Mouse (Mus musculus) embryonic facial prominence, embryonic 12.5 days (tissue): ENCODE measurements around the gene Phf23. TPM values are rescaled to one million over a fixed set of nuclear protein-coding genes. Genes with fewer than 3 reads are reported as not detected.

ENCODE experiments used
- ATAC-seq: fragments of 200-750 bp; cut with Nextera tagmentation; 2 replicates; pipeline ENCODE4 v1.8.0; 2017; ENCODE audit not compliant: insufficient number of reproducible peaks, insufficient read depth, low FRiP score, low TSS enrichment
- H3K27ac ChIP-seq: fragments of 300-500 bp; sonication (generic); 2 replicates; pipeline ENCODE4 v1.5.1; 2016; ENCODE audit warnings: mild to moderate bottlenecking
- H3K27me3 ChIP-seq: fragments of 300-500 bp; sonication (generic); 2 replicates; pipeline ENCODE4 v1.6.1; 2016; ENCODE audit warnings: mild to moderate bottlenecking, moderate library complexity
- H3K36me3 ChIP-seq: fragments of 300-500 bp; sonication (generic); 2 replicates; pipeline ENCODE4 v1.6.1; 2016; ENCODE audit warnings: mild to moderate bottlenecking
- H3K4me1 ChIP-seq: fragments of 300-500 bp; sonication (generic); 2 replicates; pipeline ENCODE4 v1.6.1; 2016
- H3K4me2 ChIP-seq: fragments of 300-500 bp; sonication (generic); replicated peaks from 2 replicates; pipeline ENCODE4 v1.6.1; 2016; ENCODE audit warnings: mild to moderate bottlenecking, moderate library complexity
- H3K4me3 ChIP-seq: fragments of 300-500 bp; sonication (generic); 2 replicates; pipeline ENCODE4 v1.5.1; 2016; ENCODE audit warnings: mild to moderate bottlenecking
- H3K9ac ChIP-seq: fragments of 300-500 bp; sonication (generic); 2 replicates; pipeline ENCODE4 v1.6.1; 2016; ENCODE audit warnings: mild to moderate bottlenecking, moderate library complexity
- H3K9me3 ChIP-seq: fragments of 300-500 bp; sonication (generic); 2 replicates; pipeline ENCODE4 v1.6.1; 2016; ENCODE audit warnings: mild to moderate bottlenecking, moderate library complexity
- WGBS: fragments of 180-500 bp; shearing (Covaris S2); methylation state at CpG from one replicate; pipeline ENCODE4 v1.1.7; 2016; 5-methylcytosine and 5-hydroxymethylcytosine counted together
- polyA plus RNA-seq: library from polyadenylated mRNA; unstranded; fragments of >200 nt; fragmentation: Nextera tagmentation; extraction: Ambion mirVana; gene quantifications from 2 replicates; pipeline ENCODE4 v1.2.1, GENCODE M21; 2016

Gene Phf23
- polyA plus RNA-seq, 1 experiment from 2014 or later: 95.1 TPM

DNA sequence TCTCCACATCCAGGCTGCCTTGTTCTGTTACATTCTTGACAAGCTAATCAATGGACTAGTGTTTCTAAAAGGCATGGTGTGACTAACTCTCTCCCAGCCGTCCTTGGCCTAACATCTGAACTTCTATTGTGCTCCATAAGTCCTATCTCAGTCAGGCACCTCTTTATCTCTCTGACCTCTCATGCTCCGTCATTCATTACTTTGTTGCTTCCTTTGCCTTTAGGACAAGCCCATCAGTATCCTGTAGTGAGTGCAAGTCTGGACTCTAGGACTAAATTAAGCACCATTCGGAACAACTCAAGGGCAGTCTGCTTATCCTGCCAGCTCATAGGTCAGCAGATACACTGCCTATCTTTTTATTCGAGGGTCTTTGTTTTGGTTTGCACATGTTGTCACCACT, 19.3 kb upstream of the Phf23 start:
- H3K27me3 ChIP-seq: no peaks in the 10 kb centered on the region
- no peak overlapping the region for H3K4me3 ChIP-seq
- 83% methylated on average over 4 of the region's 4 CpGs for WGBS
- no peaks in the 10 kb centered on the region for H3K9me3 ChIP-seq
- ATAC-seq: no peak
- H3K36me3 ChIP-seq: peaks cover 60% of the 10 kb centered on the region
- no peak overlapping the region for H3K9ac ChIP-seq
- peaks cover 5% of the 10 kb centered on the region; the same call in 1 of the 2 replicates for H3K4me1 ChIP-seq
- no peak overlapping the region for H3K4me2 ChIP-seq
- no peak overlapping the region for H3K27ac ChIP-seq

DNA sequence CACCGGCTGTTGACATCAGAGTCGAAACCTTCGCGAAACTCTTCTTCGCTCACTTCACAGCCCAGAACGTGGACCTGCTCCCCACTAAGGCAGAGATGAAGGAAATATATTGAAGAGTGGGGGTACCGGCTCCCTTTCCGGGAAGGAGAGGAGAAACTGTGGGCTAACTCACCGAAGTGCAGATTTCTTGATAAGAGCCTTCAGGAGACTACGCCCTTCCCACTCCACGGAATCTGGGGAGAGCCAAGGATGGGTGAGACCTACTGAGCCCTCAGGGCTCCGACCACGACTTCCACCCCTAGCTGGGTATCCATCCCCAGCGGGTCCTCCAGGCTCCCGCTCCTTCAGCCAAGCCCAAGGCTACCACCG, 15.8 kb upstream of the Phf23 start:
- no peaks in the 10 kb centered on the region for H3K9me3 ChIP-seq
- peak overlapping the region; percentile 99 for H3K27ac ChIP-seq
- peak overlapping the region; percentile 99 for H3K4me3 ChIP-seq
- H3K4me2 ChIP-seq: peak overlapping the region; percentile 78
- H3K9ac ChIP-seq: peak overlapping the region; percentile 99
- ATAC-seq: no peak; the same call in 1 of the 2 replicates
- no peaks in the 10 kb centered on the region for H3K27me3 ChIP-seq
- WGBS: 2% methylated on average over 16 of the region's 16 CpGs
- H3K4me1 ChIP-seq: peaks cover 20% of the 10 kb centered on the region
- H3K36me3 ChIP-seq: peaks cover 45% of the 10 kb centered on the region

DNA sequence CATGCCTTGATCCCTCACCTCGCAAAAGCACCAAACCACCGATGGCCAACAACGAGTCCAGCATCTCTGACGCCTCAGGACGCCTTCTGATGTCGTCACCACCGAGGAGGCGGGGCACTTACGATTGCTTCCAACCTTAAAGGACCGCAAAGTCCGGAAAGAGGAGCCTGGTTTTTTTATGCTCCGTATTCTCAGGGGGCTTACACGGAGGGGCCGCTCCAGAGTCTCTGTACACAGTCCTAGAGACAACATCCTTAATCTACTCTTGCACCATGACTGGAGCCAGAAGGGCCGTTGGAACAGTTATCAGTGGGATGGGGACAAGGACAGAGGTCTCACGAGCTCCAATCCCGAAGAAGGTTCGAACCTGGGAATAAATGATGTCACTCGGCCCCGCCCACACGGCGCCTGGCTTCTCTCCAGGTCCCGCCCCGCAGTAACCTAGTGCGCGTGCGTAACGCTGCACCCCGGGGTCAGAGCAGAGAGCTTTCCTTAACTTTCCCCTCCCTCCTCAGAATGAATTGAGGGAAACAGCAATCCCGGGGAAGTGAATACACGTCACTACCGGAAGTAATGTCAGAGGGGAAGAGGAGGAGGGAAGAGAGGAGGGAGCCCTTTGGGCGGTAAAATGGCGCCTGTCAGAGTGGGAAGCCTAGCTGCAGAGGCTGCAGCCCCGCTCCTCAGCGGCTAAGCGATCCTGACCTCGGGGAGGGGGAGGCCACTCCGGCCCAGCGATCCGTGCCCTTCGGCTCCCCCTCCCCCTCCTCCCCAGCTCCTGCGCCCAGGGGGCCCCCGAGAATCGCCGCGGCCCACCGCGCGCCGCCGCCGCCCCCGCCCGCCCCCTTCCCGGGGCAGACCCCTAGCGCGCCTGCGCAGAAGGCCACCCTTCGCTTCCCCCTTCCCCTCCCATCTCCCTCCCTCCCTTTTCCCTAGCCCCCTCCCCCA, 15.1 kb upstream of the Phf23 start:
- Histone ChIP-seq H3K27me3 (no peaks in the 10 kb centered on the region), H3K4me1 (peaks cover 20% of the 10 kb centered on the region), H3K9me3 (no peaks in the 10 kb centered on the region), H3K4me2 (peak overlapping the region; percentile 78), H3K27ac (peak overlapping the region; percentile 99), H3K9ac (peak overlapping the region; percentile 99), H3K4me3 (peak overlapping the region; percentile 99), H3K36me3 (peaks cover 45% of the 10 kb centered on the region)
- under 1% methylated on average over 48 of the region's 60 CpGs for WGBS
- ATAC-seq: peak; percentile 91

DNA sequence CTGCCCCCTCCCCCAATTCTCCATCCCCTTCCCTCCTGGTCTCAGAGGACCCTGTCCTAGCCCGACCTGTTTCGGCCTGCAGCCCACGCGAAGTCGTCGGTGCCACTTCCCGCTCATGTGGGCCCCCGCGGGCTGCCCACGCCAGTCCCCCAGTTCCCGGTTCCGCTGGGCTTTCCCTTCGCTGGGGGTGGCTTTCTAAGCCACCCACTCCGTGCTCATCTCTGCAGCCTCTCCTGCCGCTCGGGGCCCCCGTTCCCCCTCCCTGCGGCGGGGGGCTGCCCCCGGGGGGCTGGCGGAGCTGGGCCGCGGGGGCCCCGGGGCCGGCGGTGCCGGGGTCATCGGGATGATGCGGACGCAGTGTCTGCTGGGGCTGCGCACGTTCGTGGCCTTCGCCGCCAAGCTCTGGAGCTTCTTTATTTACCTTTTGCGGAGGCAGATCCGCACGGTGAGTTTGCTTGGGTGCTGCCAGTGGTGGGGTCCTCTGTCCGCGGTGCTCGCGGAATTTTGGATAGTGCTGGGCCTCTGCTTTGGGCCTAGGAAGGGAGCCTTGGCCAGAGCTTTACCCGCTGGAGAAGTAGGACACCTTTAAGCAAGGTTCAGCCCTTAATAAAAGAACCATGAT, 14.3 kb upstream of the Phf23 start, which contains the start of gene Ctdnep1:
Ctdnep1 (plus strand) TSS at position 16 of the 622 bp plus-strand sequence.
- peak within 1 kb of the TSS; percentile 99 for H3K9ac ChIP-seq
- peak within 1 kb of the TSS; percentile 99 for H3K27ac ChIP-seq
- peak within 1 kb of the TSS; percentile 78 for H3K4me2 ChIP-seq
- ATAC-seq: no peak; the same call in 1 of the 2 replicates
- no peaks in the 10 kb centered on the region for H3K9me3 ChIP-seq
- H3K27me3 ChIP-seq: no peaks in the 10 kb centered on the region
- H3K4me1 ChIP-seq: peaks cover 20% of the 10 kb centered on the region
- H3K4me3 ChIP-seq: peak within 1 kb of the TSS; percentile 99
- WGBS: under 1% methylated on average over 43 of the region's 43 CpGs
- H3K36me3 ChIP-seq: peaks cover 42% of the 10 kb centered on the region

DNA sequence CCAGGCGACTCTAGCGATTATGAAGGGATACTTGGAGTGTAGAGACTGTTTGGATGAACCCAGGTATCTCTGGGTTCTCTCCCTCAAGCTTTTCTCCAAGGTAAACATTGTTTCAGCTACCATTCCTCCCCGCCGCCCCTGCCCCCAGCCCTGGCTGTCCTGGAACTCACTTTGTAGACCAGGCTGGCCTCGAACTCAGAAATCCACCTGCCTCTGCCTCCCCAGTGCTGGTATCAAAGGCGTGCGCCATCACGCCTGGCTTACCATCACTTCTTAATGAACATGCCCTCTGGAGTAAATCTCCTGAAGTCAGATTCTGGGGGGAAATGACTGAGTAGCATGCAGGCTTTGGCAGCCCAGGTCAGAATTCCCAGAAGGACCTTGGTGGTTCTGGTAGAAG, 13.4 kb upstream of the Phf23 start, which contains the start of gene Elp5:
Elp5 (minus strand) TSS at position 293 of the 400 bp plus-strand sequence.
- no peak for ATAC-seq

DNA sequence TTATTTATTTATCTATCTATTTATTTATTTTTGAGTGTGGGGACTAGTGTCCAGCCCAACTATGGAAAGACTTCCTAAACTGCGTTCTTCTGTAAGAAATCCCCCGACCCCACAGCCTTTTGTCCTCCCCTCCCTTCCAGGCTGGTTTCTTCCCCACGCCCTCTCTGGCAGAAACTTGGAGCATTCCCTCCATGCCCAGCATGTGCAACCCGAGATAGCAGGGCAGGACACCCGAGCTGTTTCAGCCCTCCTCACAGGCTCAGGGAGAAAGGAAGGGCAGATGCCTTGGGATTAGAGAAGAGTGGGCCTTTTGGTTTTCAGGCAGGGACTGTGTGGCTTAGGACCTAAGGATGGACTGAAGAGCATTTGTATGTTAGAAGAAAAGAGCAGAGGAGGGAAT, 12.7 kb upstream of the Phf23 start:
- Histone ChIP-seq H3K27ac (peak overlapping the region; percentile 70; the same call in 1 of the 2 replicates), H3K9ac (peak overlapping the region; percentile 99)
- 28% methylated on average over 5 of the region's 5 CpGs for WGBS

More for the DNA sequence above, 13.4 kb upstream of the Phf23 start, which contains the start of gene Elp5:
- peaks cover 20% of the 10 kb centered on the region for H3K4me1 ChIP-seq
- no peaks in the 10 kb centered on the region for H3K9me3 ChIP-seq
- peak within 1 kb of the TSS; percentile 99 for H3K4me3 ChIP-seq
- H3K27me3 ChIP-seq: no peaks in the 10 kb centered on the region
- peak within 1 kb of the TSS; percentile 99 for H3K27ac ChIP-seq
- peak within 1 kb of the TSS; percentile 78 for H3K4me2 ChIP-seq
- H3K9ac ChIP-seq: peak within 1 kb of the TSS; percentile 99
- peaks cover 47% of the 10 kb centered on the region for H3K36me3 ChIP-seq
- 56% methylated on average over 8 of the region's 8 CpGs for WGBS

DNA sequence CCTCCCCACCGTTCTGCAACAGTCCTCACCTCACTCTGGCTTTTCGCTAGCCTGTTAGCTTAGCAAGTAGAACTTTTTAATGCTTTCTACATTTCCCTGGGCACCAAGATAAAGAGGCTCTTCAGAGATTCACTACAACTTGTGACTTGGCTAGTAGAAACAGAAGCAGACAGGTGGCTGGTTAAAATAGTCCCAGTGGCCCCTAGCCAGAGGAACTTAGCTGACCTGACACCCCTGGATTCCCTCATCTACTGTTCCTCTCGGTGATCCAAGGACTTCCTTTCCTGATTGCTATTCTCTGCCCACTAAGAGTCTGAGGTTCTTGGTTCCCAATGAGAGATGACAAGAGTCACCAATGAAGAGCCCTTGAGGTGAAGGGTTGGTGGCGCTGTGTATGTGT, 12.2 kb upstream of the Phf23 start:
- Histone ChIP-seq H3K27me3 (no peaks in the 10 kb centered on the region), H3K4me1 (peaks cover 20% of the 10 kb centered on the region), H3K27ac (peak overlapping the region; percentile 70; the same call in 1 of the 2 replicates), H3K4me3 (peak overlapping the region; percentile 99), H3K4me2 (peak overlapping the region; percentile 78), H3K36me3 (peaks cover 50% of the 10 kb centered on the region), H3K9ac (peak overlapping the region; percentile 99), H3K9me3 (no peaks in the 10 kb centered on the region)
- ATAC-seq: no peak
- WGBS: 86% methylated on average over 4 of the region's 4 CpGs

More for the DNA sequence above, 12.7 kb upstream of the Phf23 start:
- Histone ChIP-seq H3K9me3 (no peaks in the 10 kb centered on the region), H3K27me3 (no peaks in the 10 kb centered on the region), H3K4me2 (peak overlapping the region; percentile 78), H3K36me3 (peaks cover 48% of the 10 kb centered on the region), H3K4me3 (peak overlapping the region; percentile 99), H3K4me1 (peaks cover 20% of the 10 kb centered on the region)
- ATAC-seq: no peak

DNA sequence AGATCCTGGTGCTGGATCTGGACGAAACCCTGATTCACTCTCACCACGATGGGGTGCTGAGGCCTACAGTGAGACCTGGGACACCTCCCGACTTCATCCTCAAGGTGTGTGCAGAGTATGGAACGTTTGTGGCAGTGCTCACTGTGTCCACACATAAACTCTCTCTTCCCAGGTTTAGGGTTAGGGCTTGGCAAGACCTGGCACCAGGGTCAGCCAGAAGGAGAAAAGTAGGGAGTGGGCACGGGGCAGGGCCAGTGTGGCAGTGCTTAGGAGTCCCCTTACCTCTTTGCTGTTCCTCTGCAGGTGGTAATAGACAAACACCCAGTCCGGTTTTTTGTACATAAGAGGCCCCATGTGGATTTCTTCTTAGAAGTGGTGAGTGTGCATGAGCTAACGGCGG, 11.1 kb upstream of the Phf23 start:
- H3K9me3 ChIP-seq: no peaks in the 10 kb centered on the region
- peaks cover 18% of the 10 kb centered on the region for H3K4me1 ChIP-seq
- no peak for ATAC-seq
- no peak overlapping the region for H3K4me2 ChIP-seq
- peaks cover 55% of the 10 kb centered on the region for H3K36me3 ChIP-seq
- H3K4me3 ChIP-seq: no peak overlapping the region
- H3K9ac ChIP-seq: no peak overlapping the region
- no peak overlapping the region for H3K27ac ChIP-seq
- H3K27me3 ChIP-seq: no peaks in the 10 kb centered on the region
- 88% methylated on average over 8 of the region's 8 CpGs for WGBS

DNA sequence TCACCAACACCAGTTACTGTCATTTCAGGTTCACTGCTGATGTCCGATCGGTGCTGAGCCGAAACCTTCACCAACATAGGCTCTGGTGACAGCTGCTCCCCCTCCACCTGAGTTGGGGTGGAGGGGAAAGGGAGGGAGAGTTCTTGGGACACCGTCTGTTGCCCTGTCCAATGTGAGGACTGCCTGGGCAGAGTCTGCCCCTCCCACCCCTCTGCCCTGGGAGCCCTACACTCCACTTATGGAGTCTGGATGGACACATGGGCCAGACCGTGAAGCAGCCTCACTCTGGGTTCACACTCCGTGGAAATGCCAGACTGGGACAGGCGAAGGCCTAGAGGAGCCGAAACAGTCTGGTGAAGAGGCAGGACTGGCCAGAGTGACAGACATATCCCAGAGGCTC, 5.6 kb upstream of the Phf23 start:
- Histone ChIP-seq H3K4me3 (peak overlapping the region; percentile 4; the same call in 1 of the 2 replicates), H3K36me3 (peaks cover 67% of the 10 kb centered on the region), H3K9ac (peak overlapping the region; percentile 12; the same call in 1 of the 2 replicates), H3K27me3 (no peaks in the 10 kb centered on the region), H3K27ac (0 out of 2 replicates have a peak overlapping the region, but pooled peaks have one; percentile 25), H3K4me1 (peaks cover 8% of the 10 kb centered on the region), H3K4me2 (no peak overlapping the region), H3K9me3 (no peaks in the 10 kb centered on the region)
- 95% methylated on average over 8 of the region's 8 CpGs for WGBS
- no peak for ATAC-seq

DNA sequence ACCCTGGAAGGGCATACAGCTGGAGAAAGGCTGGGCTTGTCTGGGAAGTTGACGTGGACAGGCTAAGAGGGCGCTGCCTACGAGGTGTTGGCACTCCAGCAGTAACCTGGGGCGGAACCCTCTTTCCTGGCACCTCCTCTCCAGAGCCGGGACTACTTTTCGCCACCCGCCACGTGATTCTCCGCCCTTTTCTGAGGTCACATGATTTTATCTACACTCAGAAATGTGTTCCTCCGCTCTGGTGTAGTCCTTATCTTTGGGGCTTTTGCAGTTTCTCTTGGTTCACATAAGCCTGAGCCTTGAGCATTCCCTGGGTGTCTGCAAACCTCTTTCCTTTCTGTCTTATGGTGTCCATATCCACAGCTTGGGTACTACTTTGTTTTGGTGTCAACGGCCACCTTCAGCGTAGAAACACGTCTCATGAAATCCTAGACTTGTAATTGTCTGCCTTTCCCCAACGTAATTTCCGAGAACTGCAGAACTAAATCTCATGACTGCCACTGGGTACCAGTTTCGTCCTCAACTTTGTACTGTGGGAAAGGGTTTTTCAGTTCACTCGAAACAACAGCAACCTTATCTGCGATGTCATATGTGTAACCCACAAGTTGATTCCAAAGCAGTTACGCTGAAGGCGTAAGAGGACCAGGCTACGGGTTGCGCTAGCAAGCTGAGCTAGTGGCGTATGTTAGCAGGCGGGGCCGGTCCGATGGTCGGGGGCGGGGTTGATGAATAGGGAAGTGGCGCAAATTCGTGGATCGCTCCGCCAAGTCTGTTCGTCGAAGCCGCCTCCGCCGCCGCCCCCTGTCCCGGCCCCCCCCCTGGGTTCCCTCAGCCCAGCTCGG, 4.5 kb upstream of the Phf23 start, which contains the start of gene Gabarap:
Gabarap (plus strand) TSS at position 294 of the 842 bp plus-strand sequence.
- no peaks in the 10 kb centered on the region for H3K27me3 ChIP-seq
- peak within 1 kb of the TSS; percentile 87 for H3K9ac ChIP-seq
- H3K27ac ChIP-seq: peak within 1 kb of the TSS; percentile 88
- peaks cover 58% of the 10 kb centered on the region for H3K36me3 ChIP-seq
- peak; percentile 58 for ATAC-seq
- peak within 1 kb of the TSS; percentile 66 for H3K4me2 ChIP-seq
- H3K9me3 ChIP-seq: no peaks in the 10 kb centered on the region
- under 1% methylated on average over 40 of the region's 40 CpGs for WGBS
- H3K4me3 ChIP-seq: peak within 1 kb of the TSS; percentile 77
- peaks cover 8% of the 10 kb centered on the region for H3K4me1 ChIP-seq

DNA sequence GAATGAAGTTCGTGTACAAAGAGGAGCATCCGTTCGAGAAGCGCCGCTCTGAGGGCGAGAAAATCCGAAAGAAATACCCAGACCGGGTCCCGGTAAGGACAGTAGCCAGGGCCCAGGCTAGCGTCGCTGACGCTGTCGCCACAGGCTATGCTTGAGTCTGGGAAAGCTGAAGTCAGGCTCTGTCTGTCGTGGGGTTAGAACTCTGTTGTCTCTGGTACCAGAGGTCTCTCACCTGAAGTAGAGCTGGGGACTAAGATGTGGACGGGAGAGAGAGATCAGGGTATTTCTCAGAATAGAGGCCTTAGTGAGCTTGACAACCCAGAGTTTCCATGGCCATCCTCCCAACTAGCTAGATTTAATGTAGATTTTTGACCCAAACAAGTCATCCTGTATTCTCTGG, 3.9 kb upstream of the Phf23 start:
- WGBS: under 1% methylated on average over 15 of the region's 15 CpGs
- peaks cover 51% of the 10 kb centered on the region for H3K36me3 ChIP-seq

More for the DNA sequence above, 3.9 kb upstream of the Phf23 start:
- Histone ChIP-seq H3K27ac (peak overlapping the region; percentile 88), H3K9me3 (no peaks in the 10 kb centered on the region), H3K27me3 (no peaks in the 10 kb centered on the region), H3K4me3 (peak overlapping the region; percentile 77), H3K4me2 (peak overlapping the region; percentile 66), H3K9ac (peak overlapping the region; percentile 87), H3K4me1 (peaks cover 8% of the 10 kb centered on the region)
- ATAC-seq: no peak
